Comparison of ENCODE assay signal across 40 mouse cellular contexts in genomic region chr4:106462016-106462415, GRCm38 (mm10). TPM values are rescaled to one million over a fixed set of nuclear protein-coding genes. Genes with fewer than 3 reads are reported as not detected.
A peak's percentile ranks its signal among the peaks of the same experiment; 100 is the strongest.
DNase-seq lines count a peak whose midpoint lies in the region; ATAC-seq and TF ChIP-seq lines count a peak whose summit lies in the region.
"Had no signal": no experiment of that assay in that cellular context is flagged by ENCODE, and none has a peak within 500 bp of the region (broad histone marks: within the 10 kb centered on the region; RNA-seq: fewer than 3 reads in every experiment).

No protein-coding gene starts in this region.

- peaks cover 5% of the 10 kb centered on the region; the same call in 1 of the 2 replicates for H3K4me1 ChIP-seq in hindbrain, postnatal 0 days (ENCODE audit: insufficient read depth, low read length)
- H3K4me1 ChIP-seq in hindbrain, embryonic 14.5 days (replicated peaks; ENCODE audit: control insufficient read depth, insufficient read depth, low read length) = 0 out of 2 replicates have a peak, but pooled peaks cover 5% of the 10 kb centered on the region
- H3K4me1 ChIP-seq in MEL (ENCODE audit: control insufficient read depth in 1 of 2, insufficient read depth in 2 of 2, low read length in 2 of 2) = peaks cover 2 to 24% of the 10 kb centered on the region in 2 experiments; a peak in 3 of 4 replicates
- H3K4me1 ChIP-seq in intestine, embryonic 15.5 days (replicated peaks) = peaks cover 13% of the 10 kb centered on the region
- H3K4me1 ChIP-seq in liver, embryonic 13.5 days (replicated peaks) = no peaks in the 10 kb centered on the region

- TF ChIP-seq POLR2A in MEL (IDR thresholded peaks at IDR 0.05; ENCODE audit: control insufficient read depth in 1 of 2, insufficient read depth in 1 of 2, low read depth in 1 of 2, low read length in 2 of 2, poor library complexity in 1 of 2) = no peak

- H3K9ac ChIP-seq in hindbrain, postnatal 0 days (replicated peaks; ENCODE audit: low read length) = no peak overlapping the region
- no peak overlapping the region for H3K9ac ChIP-seq in hindbrain, embryonic 14.5 days
- H3K9ac ChIP-seq in MEL (ENCODE audit: control insufficient read depth, low read depth, low read length, poor library complexity, severe bottlenecking) = no peak overlapping the region
- no peak overlapping the region for H3K9ac ChIP-seq in intestine, embryonic 15.5 days
- H3K9ac ChIP-seq in liver, embryonic 13.5 days = no peak overlapping the region
- H3K9ac ChIP-seq: forebrain, embryonic 12.5 days; forebrain, postnatal 0 days; hindbrain, embryonic 12.5 days; kidney, embryonic 15.5 days; limb, embryonic 15.5 days; midbrain, embryonic 12.5 days; neural tube, embryonic 13.5 days had no signal

- no peaks in the 10 kb centered on the region for H3K9me3 ChIP-seq in hindbrain, postnatal 0 days (ENCODE audit: low read length)
- H3K9me3 ChIP-seq in hindbrain, embryonic 14.5 days (ENCODE audit: control insufficient read depth, low read length) = no peaks in the 10 kb centered on the region
- no peaks in the 10 kb centered on the region for H3K9me3 ChIP-seq in MEL (replicated peaks; ENCODE audit: insufficient read depth, low read length)
- no peaks in the 10 kb centered on the region for H3K9me3 ChIP-seq in intestine, embryonic 15.5 days
- no peaks in the 10 kb centered on the region for H3K9me3 ChIP-seq in liver, embryonic 13.5 days (replicated peaks)
- H3K9me3 ChIP-seq: forebrain, embryonic 12.5 days; hindbrain, embryonic 12.5 days; kidney, embryonic 15.5 days; limb, embryonic 10.5 days; limb, embryonic 15.5 days; midbrain, embryonic 12.5 days; neural tube, embryonic 13.5 days had no signal

- H3K4me3 ChIP-seq in hindbrain, postnatal 0 days (ENCODE audit: low read length) = no peak overlapping the region
- H3K4me3 ChIP-seq in hindbrain, embryonic 14.5 days (replicated peaks; ENCODE audit: low read length) = no peak overlapping the region
- peak overlapping the region in 1 of 2 experiments; percentile 53; a peak in 1 of 4 replicates for H3K4me3 ChIP-seq in MEL (ENCODE audit: control insufficient read depth in 1 of 2, insufficient read depth in 1 of 2, low read depth in 2 of 2, low read length in 2 of 2)
- peak overlapping the region; percentile 63 for H3K4me3 ChIP-seq in intestine, embryonic 15.5 days (replicated peaks)
- peak overlapping the region; percentile 54 for H3K4me3 ChIP-seq in liver, embryonic 13.5 days (replicated peaks)
- H3K4me3 ChIP-seq in layer of hippocampus, adult 2 months = no peak overlapping the region
- H3K4me3 ChIP-seq: forebrain, embryonic 12.5 days; hindbrain, embryonic 12.5 days; kidney, embryonic 15.5 days; limb, embryonic 10.5 days; limb, embryonic 15.5 days; megakaryocyte, embryonic 14.5 days; midbrain, embryonic 12.5 days; myocyte; neural tube, embryonic 13.5 days had no signal

- no peak for ATAC-seq in hindbrain, postnatal 0 days
- ATAC-seq in hindbrain, embryonic 14.5 days (ENCODE audit: low FRiP score) = no peak
- no peak for ATAC-seq in intestine, embryonic 15.5 days
- ATAC-seq in liver, embryonic 13.5 days (ENCODE audit: low read depth) = no peak
- ATAC-seq: activated CD4-positive, CD25-positive, alpha-beta regulatory T cell, adult 4 months; forebrain, postnatal 0 days; lung, postnatal 0 days had no signal

- no peak for DNase-seq in hindbrain, postnatal 0 days (ENCODE audit: low spot score)
- DNase-seq in hindbrain, embryonic 14.5 days (ENCODE audit: low spot score) = no peak
- DNase-seq in MEL (ENCODE audit: low read depth, low spot score) (peak; percentile 68), MN1 (ENCODE audit: low spot score) (no peak)
- DNase-seq in liver, embryonic 13.5 days = no peak
- DNase-seq in lung, adult 18-20 months = no peak
- no peak for DNase-seq in layer of hippocampus, adult 2 months (ENCODE audit: low spot score in 2 of 2)
- DNase-seq: adrenal gland, adult 2 months; adrenal gland, postnatal 36 days; cerebellum, adult 18-20 months; cerebellum, postnatal 25 days; forebrain, postnatal 0 days; gastrocnemius, postnatal 10 days; kidney, postnatal 25 days; lung, postnatal 4 days; right cerebral cortex, postnatal 4 days; thymus, adult 18-20 months; thymus, postnatal 36 days had no signal

- H3K4me2 ChIP-seq in hindbrain, postnatal 0 days (ENCODE audit: low read depth, low read length) = peak overlapping the region; percentile 82
- H3K4me2 ChIP-seq in hindbrain, embryonic 14.5 days (replicated peaks) = no peak overlapping the region
- peak overlapping the region; percentile 86 for H3K4me2 ChIP-seq in intestine, embryonic 15.5 days (replicated peaks)
- H3K4me2 ChIP-seq in liver, embryonic 13.5 days = peak overlapping the region; percentile 43
- H3K4me2 ChIP-seq: forebrain, embryonic 12.5 days; hindbrain, embryonic 12.5 days; limb, embryonic 15.5 days; midbrain, embryonic 12.5 days; neural tube, embryonic 13.5 days had no signal

- H3K36me3 ChIP-seq in hindbrain, postnatal 0 days (ENCODE audit: insufficient read depth, low read length) = no peaks in the 10 kb centered on the region
- H3K36me3 ChIP-seq in hindbrain, embryonic 14.5 days (replicated peaks; ENCODE audit: control insufficient read depth, insufficient read depth) = no peaks in the 10 kb centered on the region
- H3K36me3 ChIP-seq in MEL (ENCODE audit: control insufficient read depth in 1 of 2, insufficient read depth in 2 of 2, low read length in 2 of 2) = peaks cover 8 to 13% of the 10 kb centered on the region in 2 experiments
- H3K36me3 ChIP-seq in intestine, embryonic 15.5 days = no peaks in the 10 kb centered on the region; the same call in 1 of the 2 replicates
- peaks cover 5% of the 10 kb centered on the region; the same call in 1 of the 2 replicates for H3K36me3 ChIP-seq in liver, embryonic 13.5 days
- H3K36me3 ChIP-seq: forebrain, embryonic 12.5 days; hindbrain, embryonic 12.5 days; kidney, embryonic 15.5 days; limb, embryonic 10.5 days; limb, embryonic 15.5 days; midbrain, embryonic 12.5 days; neural tube, embryonic 13.5 days had no signal

- WGBS in hindbrain, postnatal 0 days = 66% methylated on average over 9 of the region's 9 CpGs
- WGBS in hindbrain, embryonic 14.5 days = 85% methylated on average over 9 of the region's 9 CpGs
- 57% methylated on average over 9 of the region's 9 CpGs for WGBS in intestine, embryonic 15.5 days
- WGBS in liver, embryonic 13.5 days (ENCODE audit: insufficient replicate concordance) = 62% methylated on average over 9 of the region's 9 CpGs

- no peak for TF ChIP-seq CTCF in hindbrain, postnatal 0 days (IDR thresholded peaks at IDR 0.05; ENCODE audit: low read depth)
- TF ChIP-seq CTCF in MEL (IDR thresholded peaks at IDR 0.05 in 2 of 3, conservative IDR thresholded peaks at IDR 0.05 in 1 of 3; ENCODE audit: control insufficient read depth in 1 of 3, insufficient read depth in 1 of 3, low read depth in 2 of 3, low read length in 3 of 3, poor library complexity in 1 of 3, severe bottlenecking in 1 of 3) = no peak
- TF ChIP-seq CTCF in layer of hippocampus, adult 2 months (conservative IDR thresholded peaks at IDR 0.05) = no peak

- peaks cover 36% of the 10 kb centered on the region for H3K79me2 ChIP-seq in MEL (ENCODE audit: control insufficient read depth, insufficient read depth, low read length, poor library complexity)

- no peak overlapping the region for H3K27ac ChIP-seq in hindbrain, postnatal 0 days
- no peak overlapping the region for H3K27ac ChIP-seq in hindbrain, embryonic 14.5 days
- H3K27ac ChIP-seq in MEL (ENCODE audit: control insufficient read depth, low read depth, low read length) = no peak overlapping the region
- no peak overlapping the region for H3K27ac ChIP-seq in intestine, embryonic 15.5 days
- no peak overlapping the region for H3K27ac ChIP-seq in liver, embryonic 13.5 days
- no peak overlapping the region for H3K27ac ChIP-seq in layer of hippocampus, adult 2 months
- H3K27ac ChIP-seq: forebrain, embryonic 12.5 days; hindbrain, embryonic 12.5 days; kidney, embryonic 15.5 days; limb, embryonic 10.5 days; limb, embryonic 15.5 days; midbrain, embryonic 12.5 days; neural tube, embryonic 13.5 days; stomach, postnatal 0 days had no signal

- TF ChIP-seq RAD21 in MEL (IDR thresholded peaks at IDR 0.05; ENCODE audit: low read depth, low read length) = no peak

- TF ChIP-seq EP300 in MEL (IDR thresholded peaks at IDR 0.05; ENCODE audit: low read depth in 1 of 2, low read length in 2 of 2) = no peak

- peaks cover 3% of the 10 kb centered on the region; the same call in 1 of the 2 replicates for H3K27me3 ChIP-seq in hindbrain, postnatal 0 days (ENCODE audit: insufficient read depth, low read length)
- H3K27me3 ChIP-seq in hindbrain, embryonic 14.5 days (ENCODE audit: control insufficient read depth, insufficient read depth, low read length) = peaks cover 35% of the 10 kb centered on the region
- H3K27me3 ChIP-seq in MEL (ENCODE audit: control insufficient read depth in 1 of 2, insufficient read depth in 2 of 2, low read length in 2 of 2) = no peaks in the 10 kb centered on the region
- peaks cover 9% of the 10 kb centered on the region for H3K27me3 ChIP-seq in intestine, embryonic 15.5 days (replicated peaks)
- peaks cover 40% of the 10 kb centered on the region for H3K27me3 ChIP-seq in liver, embryonic 13.5 days

TF ChIP-seq in MEL, 35 proteins besides CTCF, POLR2A, EP300 and RAD21 (continues in another document):
- TF ChIP-seq GABPA (IDR thresholded peaks at IDR 0.05; ENCODE audit: low read depth, low read length) = no peak

RNA-seq across cellular contexts. Expression of gene Pcsk9, which starts 2.1 kb away (rescaled TPM):
- total RNA-seq in hindbrain, postnatal 0 days (2014; rRNA removed) = 38.8 and 48.7 TPM in 2 replicates
- 18.8 and 20.3 TPM in 2 replicates for polyA plus RNA-seq in hindbrain, postnatal 0 days (2015; fragmentation: Nextera tagmentation; extraction: Ambion mirVana)
- 1.7 and 3.4 TPM in 2 replicates for polyA plus RNA-seq in hindbrain, embryonic 14.5 days (2014; fragmentation: Nextera tagmentation; extraction: Ambion mirVana)
- total RNA-seq in MEL (2012; rRNA removed) = 96.0 and 106 TPM in 2 replicates
- polyA plus RNA-seq in MEL (2012; ENCODE audit: insufficient read depth in 1 of 2, insufficient read length in 2 of 2, low read depth in 1 of 2, low replicate concordance in 2 of 2, missing spikeins in 1 of 2) = 100 to 1,000 TPM in 1 of 2 experiments, not detected in 1; 107 TPM
- 155 and 161 TPM in 2 replicates for polyA plus RNA-seq in intestine, embryonic 15.5 days (2015; fragmentation: Nextera tagmentation; extraction: Ambion mirVana)
- 66.9 and 77.0 TPM in 2 replicates for polyA plus RNA-seq in liver, embryonic 13.5 days (2015; fragmentation: Nextera tagmentation; extraction: Ambion mirVana)
- total RNA-seq in layer of hippocampus, adult 2 months (2021) = under 1 TPM; 0.10 TPM
- total RNA-seq: heart, postnatal 25 days had no signal
- polyA plus RNA-seq: activated CD4-positive, CD25-positive, alpha-beta regulatory T cell, adult 4 months had no signal

RNA-seq across cellular contexts. Expression of gene Bsnd, which starts 30.1 kb away (rescaled TPM):
- total RNA-seq in hindbrain, postnatal 0 days (2014; rRNA removed) = not detected in 2 replicates
- not detected in 2 replicates for polyA plus RNA-seq in hindbrain, postnatal 0 days (2015; fragmentation: Nextera tagmentation; extraction: Ambion mirVana)
- not detected in 2 replicates for polyA plus RNA-seq in hindbrain, embryonic 14.5 days (2014; fragmentation: Nextera tagmentation; extraction: Ambion mirVana)
- total RNA-seq in MEL (2012; rRNA removed) = 0.04 TPM in 1 of 2 replicates, not detected in the other
- polyA plus RNA-seq in MEL (2012; ENCODE audit: insufficient read depth in 1 of 2, insufficient read length in 2 of 2, low read depth in 1 of 2, low replicate concordance in 2 of 2, missing spikeins in 1 of 2) = not detected
- not detected in 2 replicates for polyA plus RNA-seq in intestine, embryonic 15.5 days (2015; fragmentation: Nextera tagmentation; extraction: Ambion mirVana)
- polyA plus RNA-seq in liver, embryonic 13.5 days (2015; fragmentation: Nextera tagmentation; extraction: Ambion mirVana) = not detected in 2 replicates
- total RNA-seq in layer of hippocampus, adult 2 months (2021) = not detected
- total RNA-seq: adrenal gland, adult 2 months; adrenal gland, postnatal 36 days; forebrain, postnatal 0 days; granulocyte monocyte progenitor cell, adult 5-6 weeks; heart, postnatal 25 days; layer of hippocampus, adult 8-10 months; layer of hippocampus, postnatal 25 days; left cerebral cortex, adult 8-10 months; midbrain, postnatal 0 days had no signal
- polyA plus RNA-seq: activated CD4-positive, CD25-positive, alpha-beta regulatory T cell, adult 4 months; brain, embryonic 14.5 days; embryonic facial prominence, embryonic 11.5 days; forebrain, embryonic 12.5 days; forebrain, postnatal 0 days; heart, embryonic 14.5 days; limb, embryonic 10.5 days; limb, embryonic 15.5 days; lung, postnatal 0 days; midbrain, embryonic 12.5 days; midbrain, postnatal 0 days; myocyte; neural tube, embryonic 13.5 days had no signal

Comparison
In these comparisons a context has a peak if more than half of its experiments do, and no peak if none do; other contexts are left out.
1. H3K4me3 ChIP-seq: peak in intestine, embryonic 15.5 days (single experiment) and liver, embryonic 13.5 days (single experiment); none in hindbrain, postnatal 0 days (single experiment), hindbrain, embryonic 14.5 days (single experiment) and layer of hippocampus, adult 2 months (single experiment).